Mouse (Mus musculus): ENCODE results near the gene Gstm2. TPM values are rescaled to one million over a fixed set of nuclear protein-coding genes. Genes with fewer than 3 reads are reported as not detected.

The Gstm2 gene
- total and polyA plus RNA-seq, 3 experiments: 133 to 239 (median 231) TPM

DNA sequence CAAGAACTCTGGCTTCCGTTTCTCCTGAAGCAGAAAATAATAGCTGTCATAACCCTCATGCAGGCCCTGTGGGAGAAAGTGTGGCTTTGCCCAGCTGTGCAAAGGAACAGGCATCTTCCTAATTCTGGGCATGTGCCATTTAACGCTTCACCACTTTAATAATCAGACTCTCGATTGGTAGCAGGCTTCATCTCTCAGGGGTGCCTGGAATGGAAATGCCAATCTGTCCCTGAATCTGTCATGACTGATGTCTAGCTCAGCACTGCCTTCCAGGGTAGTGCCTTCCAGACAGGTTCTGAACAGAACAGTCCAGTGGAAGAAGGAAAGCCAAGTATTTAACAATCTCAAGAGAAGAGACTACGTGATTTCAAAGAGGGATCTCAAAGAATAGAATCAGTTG lies 45.0 kb downstream of the Gstm2 start:
- DNase-seq: no peak

DNA sequence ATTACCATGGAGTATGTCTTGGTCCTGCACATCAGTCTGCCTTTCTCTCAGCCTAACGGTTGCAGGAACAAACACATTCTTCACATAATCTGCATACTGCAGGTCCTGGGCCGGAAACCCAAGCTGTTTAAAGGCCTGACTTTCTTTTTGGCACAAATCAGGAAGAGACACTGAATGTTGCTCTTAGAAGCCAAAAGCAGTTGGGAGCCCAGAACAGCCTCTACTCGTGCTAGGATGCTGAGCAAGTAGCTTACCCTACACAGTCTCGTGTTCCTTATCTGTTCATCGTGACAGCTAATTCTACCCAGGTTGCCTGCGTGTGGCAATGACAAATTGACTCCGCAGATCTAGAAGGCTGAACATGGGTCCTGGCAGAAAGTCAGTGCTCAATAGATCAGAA lies 45.7 kb downstream of the Gstm2 start:
- no peak for DNase-seq

DNA sequence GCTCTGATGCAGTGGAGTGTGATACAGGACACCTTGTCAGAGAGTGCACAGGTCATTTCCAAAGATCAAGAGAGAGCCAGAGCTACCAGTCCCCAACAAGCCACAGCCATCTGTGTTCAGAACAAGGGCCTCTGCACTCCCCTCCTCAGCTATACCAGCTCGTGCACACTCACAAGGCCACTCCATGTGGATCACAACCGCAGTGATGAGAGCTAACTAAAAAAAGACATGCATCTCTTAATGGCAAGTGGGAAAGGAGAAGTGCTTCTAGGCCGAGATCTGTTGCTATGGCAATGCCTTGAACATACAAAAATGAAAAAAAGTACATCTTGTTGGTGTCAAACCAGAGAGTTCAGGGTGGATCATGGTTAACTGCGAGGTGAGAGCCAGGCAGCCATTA lies 46.4 kb downstream of the Gstm2 start:
- DNase-seq: no peak

DNA sequence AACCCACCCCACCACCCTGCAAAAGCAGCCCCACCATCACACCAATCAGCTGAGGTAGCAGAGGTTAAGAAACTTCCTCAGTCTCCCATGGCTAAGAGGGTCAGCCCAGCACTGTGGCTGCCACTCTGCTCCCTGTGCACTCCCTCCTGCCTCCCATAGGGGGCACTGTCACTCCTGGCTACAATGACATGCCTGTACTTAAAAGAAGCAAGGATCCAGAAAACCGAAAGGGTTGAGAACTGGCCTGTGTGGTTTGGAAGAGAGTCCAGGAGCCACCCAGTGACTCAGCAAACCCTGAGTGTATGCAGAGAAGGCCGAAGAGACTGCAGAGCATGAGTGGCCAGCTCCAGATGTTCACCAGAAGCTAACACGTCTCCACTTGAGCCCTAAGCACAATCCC lies 46.9 kb downstream of the Gstm2 start:
- DNase-seq: peak; percentile 86

DNA sequence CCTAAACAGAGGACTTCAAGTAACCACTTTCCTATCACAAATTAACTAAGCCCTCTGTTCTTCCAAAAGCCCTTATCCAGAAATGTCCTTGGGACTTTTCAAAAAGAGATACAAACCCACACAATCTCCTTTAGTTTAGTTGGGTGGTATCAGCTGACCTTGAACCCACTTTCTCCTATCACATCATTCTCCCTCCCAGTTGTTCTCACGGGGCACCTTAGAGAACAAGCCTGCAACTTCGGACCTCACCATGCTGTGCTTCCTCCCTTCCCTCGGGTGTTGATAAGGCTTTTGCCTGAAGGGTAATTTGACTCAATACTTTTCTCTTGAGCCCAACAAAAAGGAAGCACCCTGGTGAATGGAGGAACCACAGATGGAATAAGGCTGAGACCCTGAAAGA lies 50.4 kb downstream of the Gstm2 start:
- no peak for DNase-seq

DNA sequence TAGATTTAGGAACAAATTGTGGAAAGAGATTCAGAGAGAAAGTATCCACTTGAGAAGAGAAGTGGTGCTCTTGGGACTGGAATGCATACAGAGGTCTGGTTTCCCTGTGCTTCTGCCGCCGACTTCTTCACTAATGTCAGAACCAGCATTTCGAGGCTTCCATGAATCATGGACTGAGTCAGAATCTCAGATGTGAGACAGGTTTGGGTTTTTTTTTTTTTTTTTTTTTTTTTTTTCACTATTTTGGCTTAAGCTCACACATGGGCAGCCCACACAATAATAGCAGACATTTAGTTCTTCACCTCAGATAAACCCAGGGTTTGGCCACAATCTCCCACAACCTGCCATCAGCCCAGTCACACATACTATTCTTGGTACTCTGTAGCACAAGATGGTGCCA lies 51.0 kb downstream of the Gstm2 start:
- DNase-seq: no peak

DNA sequence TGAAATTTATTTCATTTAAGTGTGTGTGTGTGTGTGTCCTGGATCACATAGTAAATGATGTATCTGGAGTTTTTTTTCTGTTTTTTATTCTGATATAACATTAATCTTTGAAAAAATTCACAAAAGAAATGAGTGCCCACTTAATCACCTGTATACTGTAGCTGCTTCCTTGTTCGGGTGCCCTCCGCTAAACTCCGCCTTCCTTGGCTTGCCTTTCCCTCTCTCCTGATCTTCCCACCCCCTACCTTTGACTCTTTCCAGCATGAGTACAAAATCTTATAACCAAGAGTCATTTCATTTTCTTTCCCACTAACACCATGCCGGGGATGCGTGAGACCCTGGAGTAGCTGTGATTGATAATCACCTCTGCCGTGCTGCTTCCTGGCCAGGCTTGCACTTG lies 54.1 kb downstream of the Gstm2 start:
- no peak for DNase-seq

Other genes with a start within 250 kb of the Gstm2 start
- 10 to 100 TPM; 16.5 to 25.2 TPM for gene Csf1, start 226.0 kb downstream of the Gstm2 start, total RNA-seq (2021)
- 21.1 and 23.4 TPM in 2 replicates for gene Csf1, start 226.0 kb downstream of the Gstm2 start, polyA plus RNA-seq (2012; rRNA removed)
- gene Eps8l3, start 109.2 kb downstream of the Gstm2 start, total RNA-seq (2021): not detected
- gene Eps8l3, start 109.2 kb downstream of the Gstm2 start, polyA plus RNA-seq (2012; rRNA removed): not detected in 2 replicates
- gene Gstm5, start 90.6 kb downstream of the Gstm2 start, total RNA-seq (2021): 10 to 100 TPM; 34.7 to 55.3 TPM
- 11.9 and 12.7 TPM in 2 replicates for gene Gstm5, start 90.6 kb downstream of the Gstm2 start, polyA plus RNA-seq (2012; rRNA removed)
- gene Gstm7, start 54.6 kb downstream of the Gstm2 start, total RNA-seq (2021): 100 to 1,000 TPM; 158 to 186 TPM
- 44.4 and 51.2 TPM in 2 replicates for gene Gstm7, start 54.6 kb downstream of the Gstm2 start, polyA plus RNA-seq (2012; rRNA removed)
- 1 to 10 TPM; 6.1 to 6.5 TPM for gene Gstm6, start 42.7 kb downstream of the Gstm2 start, total RNA-seq (2021)
- gene Gstm6, start 42.7 kb downstream of the Gstm2 start, polyA plus RNA-seq (2012; rRNA removed): 0.90 and 1.0 TPM in 2 replicates
- not detected for gene Gstm3, start 17.2 kb downstream of the Gstm2 start, total RNA-seq (2021)
- gene Gstm3, start 17.2 kb downstream of the Gstm2 start, polyA plus RNA-seq (2012; rRNA removed): 0.58 and 0.62 TPM in 2 replicates
- 100 to 1,000 TPM; 463 to 520 TPM for gene Gstm1, start 31.5 kb upstream of the Gstm2 start, total RNA-seq (2021)
- 1,201 and 1,446 TPM in 2 replicates for gene Gstm1, start 31.5 kb upstream of the Gstm2 start, polyA plus RNA-seq (2012; rRNA removed)
- gene Gstm4, start 58.4 kb upstream of the Gstm2 start, total RNA-seq (2021): 10 to 100 TPM; 16.8 to 19.7 TPM
- 13.4 and 14.8 TPM in 2 replicates for gene Gstm4, start 58.4 kb upstream of the Gstm2 start, polyA plus RNA-seq (2012; rRNA removed)
- gene Ampd2, start 100.2 kb upstream of the Gstm2 start, total RNA-seq (2021): 100 to 1,000 TPM; 121 to 151 TPM
- gene Ampd2, start 100.2 kb upstream of the Gstm2 start, polyA plus RNA-seq (2012; rRNA removed): 721 and 995 TPM in 2 replicates
- 10 to 100 TPM; 12.3 to 13.1 TPM for gene Gnat2, start 106.3 kb upstream of the Gstm2 start, total RNA-seq (2021)
- gene Gnat2, start 106.3 kb upstream of the Gstm2 start, polyA plus RNA-seq (2012; rRNA removed): 7.9 and 10.1 TPM in 2 replicates
- gene Gnai3, start 159.7 kb upstream of the Gstm2 start, total RNA-seq (2021): 100 to 1,000 TPM; 117 to 136 TPM
- gene Gnai3, start 159.7 kb upstream of the Gstm2 start, polyA plus RNA-seq (2012; rRNA removed): 13.8 and 14.0 TPM in 2 replicates
- gene Gpr61, start 168.4 kb upstream of the Gstm2 start, total RNA-seq (2021): under 1 TPM; 0.20 to 0.48 TPM
- gene Gpr61, start 168.4 kb upstream of the Gstm2 start, polyA plus RNA-seq (2012; rRNA removed): 0.12 and 0.20 TPM in 2 replicates
- gene Amigo1, start 199.9 kb upstream of the Gstm2 start, total RNA-seq (2021): 10 to 100 TPM; 21.4 to 27.8 TPM
- 57.6 and 62.3 TPM in 2 replicates for gene Amigo1, start 199.9 kb upstream of the Gstm2 start, polyA plus RNA-seq (2012; rRNA removed)
- gene Cyb561d1, start 214.8 kb upstream of the Gstm2 start, total RNA-seq (2021): 1 to 10 TPM; 6.4 to 7.9 TPM
- 6.9 and 8.1 TPM in 2 replicates for gene Cyb561d1, start 214.8 kb upstream of the Gstm2 start, polyA plus RNA-seq (2012; rRNA removed)
- 1 to 10 TPM; 9.1 to 9.4 TPM for gene Atxn7l2, start 224.5 kb upstream of the Gstm2 start, total RNA-seq (2021)
- 11.8 and 13.5 TPM in 2 replicates for gene Atxn7l2, start 224.5 kb upstream of the Gstm2 start, polyA plus RNA-seq (2012; rRNA removed)
- gene Sypl2, start 240.2 kb upstream of the Gstm2 start, total RNA-seq (2021): under 1 TPM; 0.20 to 0.97 TPM
- 0.11 and 0.31 TPM in 2 replicates for gene Sypl2, start 240.2 kb upstream of the Gstm2 start, polyA plus RNA-seq (2012; rRNA removed)